Mouse (Mus musculus): ENCODE data around the gene Magt1.
"Not testable (repeated sequence)": the region's sequence is repeated elsewhere in the genome, so short reads cannot be mapped to it uniquely, and the experiment has no call there.

Magt1 gene

GRCm38 (mm10) chrX:106011465-106012159, at the start of gene Magt1:
Gene Magt1, minus strand, starts transcription at chrX:106011906.
- DNase-seq (ENCODE audit: low read depth, low spot score), result peak; percentile 96

GRCm38 (mm10) chrX:106048191-106048590, 36.5 kb upstream of the Magt1 start:
- DNase-seq (ENCODE audit: low read depth, low spot score), result no peak

- DNase-seq (ENCODE audit: low read depth, low spot score), result no peak
Observed at GRCm38 (mm10) chrX:106045928-106046327, 34.2 kb upstream of the Magt1 start.

- DNase-seq (ENCODE audit: low read depth, low spot score), result no peak
Observed at GRCm38 (mm10) chrX:106045455-106045854, 33.7 kb upstream of the Magt1 start.

GRCm38 (mm10) chrX:106043863-106044617, 32.3 kb upstream of the Magt1 start:
- DNase-seq (ENCODE audit: low read depth, low spot score), result peak; percentile 66

GRCm38 (mm10) chrX:106037185-106037752, 25.6 kb upstream of the Magt1 start:
- no peak for DNase-seq (ENCODE audit: low read depth, low spot score)

GRCm38 (mm10) chrX:106035727-106036126, 24.0 kb upstream of the Magt1 start:
- DNase-seq (ENCODE audit: low read depth, low spot score), result no peak

GRCm38 (mm10) chrX:106031124-106031523, 19.4 kb upstream of the Magt1 start:
- DNase-seq (ENCODE audit: low read depth, low spot score), result no peak

- no peak for DNase-seq (ENCODE audit: low read depth, low spot score)
Observed at GRCm38 (mm10) chrX:106030176-106030575, 18.5 kb upstream of the Magt1 start.

- no peak for DNase-seq (ENCODE audit: low read depth, low spot score)
Observed at GRCm38 (mm10) chrX:106027343-106027674, 15.6 kb upstream of the Magt1 start.

GRCm38 (mm10) chrX:106026418-106027342, 15.0 kb upstream of the Magt1 start, which contains the start of gene Atp7a:
Gene Atp7a, plus strand, starts transcription at chrX:106027276.
- DNase-seq (ENCODE audit: low read depth, low spot score), result peak; percentile 95

- DNase-seq (ENCODE audit: low read depth, low spot score), result no peak
Observed at GRCm38 (mm10) chrX:106017516-106017915, 5.8 kb upstream of the Magt1 start.

GRCm38 (mm10) chrX:106017102-106017501, 5.4 kb upstream of the Magt1 start:
- DNase-seq (ENCODE audit: low read depth, low spot score), result no peak

GRCm38 (mm10) chrX:106015571-106016322, 4.0 kb upstream of the Magt1 start, which contains the start of gene Cox7b:
Gene Cox7b, plus strand, starts transcription at chrX:106015700.
- DNase-seq (ENCODE audit: low read depth, low spot score), result peak; percentile 96

GRCm38 (mm10) chrX:106014741-106015377, 3.2 kb upstream of the Magt1 start:
- DNase-seq (ENCODE audit: low read depth, low spot score), result not testable (repeated sequence)

- peak; percentile 59 for DNase-seq (ENCODE audit: low read depth, low spot score)
Observed at GRCm38 (mm10) chrX:106013217-106013616, 1.5 kb upstream of the Magt1 start.

- DNase-seq (ENCODE audit: low read depth, low spot score), result no peak
Observed at GRCm38 (mm10) chrX:106012559-106012958, 853 bp upstream of the Magt1 start.

- DNase-seq (ENCODE audit: low read depth, low spot score), result no peak
Observed at GRCm38 (mm10) chrX:106010762-106011161, 944 bp downstream of the Magt1 start.

GRCm38 (mm10) chrX:106001605-106002004, 10.1 kb downstream of the Magt1 start:
- DNase-seq (ENCODE audit: low read depth, low spot score), result peak; percentile 8

- DNase-seq (ENCODE audit: low read depth, low spot score), result not testable (repeated sequence)
Observed at GRCm38 (mm10) chrX:105957091-105957490, 54.6 kb downstream of the Magt1 start.

Data from brain, adult 2 months (tissue).